Mouse (Mus musculus): ENCODE results near the gene Chd6. TPM values are rescaled to one million over a fixed set of nuclear protein-coding genes. Genes with fewer than 3 reads are reported as not detected.

The Chd6 gene
- polyA plus RNA-seq, 2 experiments: 27.5 to 29.3 TPM

DNA sequence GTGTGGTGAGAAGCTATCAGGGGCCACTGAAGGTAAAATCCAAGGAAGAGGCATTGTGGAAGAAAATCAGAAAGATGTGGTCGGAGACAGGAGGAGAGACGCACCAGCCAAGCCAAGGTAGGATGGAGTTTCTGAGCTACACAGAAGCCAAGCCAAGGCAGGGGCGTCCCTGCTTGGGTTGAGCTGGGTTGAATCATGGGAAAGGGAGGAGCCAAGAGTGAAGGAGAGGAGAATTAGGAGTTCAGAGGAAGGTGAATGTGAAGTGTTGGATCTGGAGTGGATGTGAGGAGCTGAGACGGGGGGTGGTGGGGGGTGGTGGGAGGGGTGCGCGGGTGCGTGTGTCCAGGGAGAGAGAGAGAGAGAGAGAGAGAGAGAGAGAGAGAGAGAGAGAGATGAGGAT lies 187.6 kb downstream of the Chd6 start:
- no peak overlapping the region for H3K4me2 ChIP-seq (replicated peaks; ENCODE audit: low read depth, low read length, severe bottlenecking)
- H3K4me3 ChIP-seq (replicated peaks; ENCODE audit: low read length): no peak overlapping the region
- ATAC-seq (ENCODE audit: low FRiP score, low read depth) (no peak), DNase-seq (ENCODE audit: low spot score) (no peak)
- 38% methylated on average over 7 of the region's 7 CpGs for WGBS
- H3K36me3 ChIP-seq (ENCODE audit: control insufficient read depth, insufficient read depth, low read length): no peaks in the 10 kb centered on the region
- peaks cover 6% of the 10 kb centered on the region; the same call in 1 of the 2 replicates for H3K4me1 ChIP-seq (ENCODE audit: control insufficient read depth, insufficient read depth, low read length)
- H3K27me3 ChIP-seq (ENCODE audit: control insufficient read depth, insufficient read depth, low read length): no peaks in the 10 kb centered on the region
- TF ChIP-seq POLR2A (IDR thresholded peaks at IDR 0.05; ENCODE audit: borderline replicate concordance, extremely low read depth, insufficient read depth, insufficient read length): no peak
- no peak overlapping the region for H3K9ac ChIP-seq (ENCODE audit: low read depth, low read length, severe bottlenecking)
- H3K27ac ChIP-seq (replicated peaks; ENCODE audit: low read depth, low read length): no peak overlapping the region
- H3K9me3 ChIP-seq (ENCODE audit: control insufficient read depth, low read length): 0 out of 2 replicates have a peak, but pooled peaks cover 3% of the 10 kb centered on the region

DNA sequence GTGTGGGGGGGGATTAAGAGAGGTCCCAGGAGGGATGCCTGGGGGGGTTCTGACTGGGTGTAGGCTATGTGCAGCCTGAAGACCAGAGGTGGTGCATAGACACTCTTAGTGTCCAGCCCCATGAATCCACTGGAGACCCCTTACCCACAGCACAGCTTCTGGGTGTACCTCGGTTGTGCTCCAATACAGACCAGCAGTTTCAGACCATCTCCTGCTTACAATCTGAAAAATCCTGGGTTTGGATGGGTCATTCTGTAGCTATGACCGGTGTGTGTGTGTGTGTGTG lies 190.0 kb downstream of the Chd6 start:
- Histone ChIP-seq H3K9ac (ENCODE audit: low read depth, low read length, severe bottlenecking) (no peak overlapping the region), H3K4me2 (replicated peaks; ENCODE audit: low read depth, low read length, severe bottlenecking) (no peak overlapping the region), H3K9me3 (ENCODE audit: control insufficient read depth, low read length) (0 out of 2 replicates have a peak, but pooled peaks cover 3% of the 10 kb centered on the region), H3K4me1 (ENCODE audit: control insufficient read depth, insufficient read depth, low read length) (peaks cover 12% of the 10 kb centered on the region), H3K27ac (replicated peaks; ENCODE audit: low read depth, low read length) (no peak overlapping the region), H3K4me3 (replicated peaks; ENCODE audit: low read length) (no peak overlapping the region), H3K36me3 (ENCODE audit: control insufficient read depth, insufficient read depth, low read length) (no peaks in the 10 kb centered on the region), H3K27me3 (ENCODE audit: control insufficient read depth, insufficient read depth, low read length) (no peaks in the 10 kb centered on the region)
- TF ChIP-seq POLR2A (IDR thresholded peaks at IDR 0.05; ENCODE audit: borderline replicate concordance, extremely low read depth, insufficient read depth, insufficient read length): no peak
- no peak for DNase-seq (ENCODE audit: low spot score)
- WGBS: 81% methylated on average over 2 of the region's 2 CpGs
- ATAC-seq (ENCODE audit: low FRiP score, low read depth): no peak

DNA sequence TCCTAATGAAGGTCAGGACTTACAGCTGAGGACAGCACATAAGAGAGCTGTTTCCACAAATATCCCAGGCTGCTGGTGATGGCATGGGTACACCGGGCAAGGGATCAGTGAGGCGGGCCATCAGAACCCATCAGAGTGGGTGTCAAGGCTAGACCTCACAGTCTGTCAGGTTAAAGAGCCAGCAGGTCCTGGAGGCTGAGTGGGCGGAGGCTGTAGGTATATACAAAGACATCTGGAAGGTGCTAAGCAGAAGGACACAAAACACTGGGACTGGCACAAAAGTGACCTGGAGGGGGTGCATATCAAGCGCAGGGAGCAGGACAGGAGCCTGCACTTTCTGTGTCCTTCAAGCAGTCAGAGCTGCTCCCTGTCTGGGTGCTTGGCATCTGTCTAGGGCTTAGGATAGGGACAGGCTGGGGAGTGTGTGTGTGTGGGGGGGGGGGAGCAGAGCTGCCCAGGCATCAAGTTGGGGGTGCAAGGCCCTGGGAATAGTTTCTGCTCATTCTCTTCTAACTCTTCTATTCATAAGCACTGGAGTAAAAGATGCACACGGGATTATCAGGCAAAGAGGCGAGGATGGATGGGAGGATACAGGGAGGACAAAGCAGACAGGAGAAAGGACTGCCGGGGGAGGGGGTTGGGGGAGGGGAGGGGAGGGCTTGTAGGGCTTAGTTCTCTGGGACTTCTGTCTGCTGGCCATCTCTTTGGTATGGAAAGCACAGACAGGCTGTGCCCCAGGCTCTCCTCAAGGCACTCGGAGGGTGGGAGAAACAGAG lies 190.5 kb downstream of the Chd6 start:
- H3K9me3 ChIP-seq (ENCODE audit: control insufficient read depth, low read length): 0 out of 2 replicates have a peak, but pooled peaks cover 3% of the 10 kb centered on the region
- no peak for ATAC-seq (ENCODE audit: low FRiP score, low read depth)
- no peaks in the 10 kb centered on the region for H3K36me3 ChIP-seq (ENCODE audit: control insufficient read depth, insufficient read depth, low read length)
- H3K27me3 ChIP-seq (ENCODE audit: control insufficient read depth, insufficient read depth, low read length): no peaks in the 10 kb centered on the region
- WGBS: 67% methylated on average over 8 of the region's 8 CpGs
- H3K9ac ChIP-seq (ENCODE audit: low read depth, low read length, severe bottlenecking): no peak overlapping the region
- no peak overlapping the region for H3K4me3 ChIP-seq (replicated peaks; ENCODE audit: low read length)
- peaks cover 12% of the 10 kb centered on the region for H3K4me1 ChIP-seq (ENCODE audit: control insufficient read depth, insufficient read depth, low read length)
- H3K27ac ChIP-seq (replicated peaks; ENCODE audit: low read depth, low read length): no peak overlapping the region
- no peak overlapping the region for H3K4me2 ChIP-seq (replicated peaks; ENCODE audit: low read depth, low read length, severe bottlenecking)
- no peak for DNase-seq (ENCODE audit: low spot score)
- TF ChIP-seq POLR2A (IDR thresholded peaks at IDR 0.05; ENCODE audit: borderline replicate concordance, extremely low read depth, insufficient read depth, insufficient read length): no peak

DNA sequence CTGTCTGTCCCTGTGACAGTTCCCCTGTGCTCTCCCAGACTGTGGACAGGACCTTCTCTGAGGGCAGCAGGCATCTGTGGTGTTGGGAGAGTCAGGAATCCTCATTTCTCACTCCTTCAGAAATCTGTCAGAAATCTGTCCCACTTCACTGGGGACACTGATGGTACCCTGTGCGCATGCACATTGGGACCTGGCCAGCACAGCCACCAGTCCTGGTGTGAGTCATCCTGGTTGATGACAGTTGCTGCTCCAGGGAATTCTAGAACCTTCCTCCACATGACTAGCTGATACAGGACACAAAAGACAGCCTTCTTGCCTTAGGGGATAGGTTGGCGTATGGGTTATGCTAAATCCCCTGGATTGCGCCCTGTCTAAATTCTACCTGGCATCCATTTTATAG lies 191.6 kb downstream of the Chd6 start:
- ATAC-seq (ENCODE audit: low FRiP score, low read depth): no peak
- H3K9ac ChIP-seq (ENCODE audit: low read depth, low read length, severe bottlenecking): no peak overlapping the region
- DNase-seq (ENCODE audit: low spot score): no peak
- no peak overlapping the region for H3K27ac ChIP-seq (replicated peaks; ENCODE audit: low read depth, low read length)
- no peak overlapping the region for H3K4me2 ChIP-seq (replicated peaks; ENCODE audit: low read depth, low read length, severe bottlenecking)
- peaks cover 20% of the 10 kb centered on the region for H3K4me1 ChIP-seq (ENCODE audit: control insufficient read depth, insufficient read depth, low read length)
- H3K27me3 ChIP-seq (ENCODE audit: control insufficient read depth, insufficient read depth, low read length): no peaks in the 10 kb centered on the region
- WGBS: 93% methylated on average over 3 of the region's 3 CpGs
- H3K9me3 ChIP-seq (ENCODE audit: control insufficient read depth, low read length): 0 out of 2 replicates have a peak, but pooled peaks cover under 1% of the 10 kb centered on the region
- no peak for TF ChIP-seq POLR2A (IDR thresholded peaks at IDR 0.05; ENCODE audit: borderline replicate concordance, extremely low read depth, insufficient read depth, insufficient read length)
- H3K36me3 ChIP-seq (ENCODE audit: control insufficient read depth, insufficient read depth, low read length): no peaks in the 10 kb centered on the region
- no peak overlapping the region for H3K4me3 ChIP-seq (replicated peaks; ENCODE audit: low read length)

DNA sequence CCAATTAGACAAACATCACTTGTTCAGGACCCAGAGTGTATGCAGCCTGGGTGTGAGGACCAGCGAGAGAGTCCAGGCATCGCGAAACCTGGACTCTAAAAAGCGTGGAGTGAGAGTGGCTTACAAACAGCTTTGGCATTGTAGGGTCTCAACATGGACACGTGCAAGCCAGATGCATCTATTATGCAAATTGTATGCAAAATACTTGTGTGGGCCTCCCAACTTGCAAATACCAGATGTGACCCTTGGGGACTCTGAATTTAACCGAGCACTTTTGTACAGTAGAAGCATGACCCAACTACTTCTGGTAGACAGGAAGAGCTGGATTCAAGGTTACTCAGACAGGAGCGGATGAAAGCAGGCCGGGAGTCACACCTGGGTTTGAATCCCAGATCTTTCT lies 192.2 kb downstream of the Chd6 start:
- no peak overlapping the region for H3K4me3 ChIP-seq (replicated peaks; ENCODE audit: low read length)
- TF ChIP-seq POLR2A (IDR thresholded peaks at IDR 0.05; ENCODE audit: borderline replicate concordance, extremely low read depth, insufficient read depth, insufficient read length): no peak
- ATAC-seq (ENCODE audit: low FRiP score, low read depth) (no peak), DNase-seq (ENCODE audit: low spot score) (no peak)
- no peaks in the 10 kb centered on the region for H3K36me3 ChIP-seq (ENCODE audit: control insufficient read depth, insufficient read depth, low read length)
- H3K9ac ChIP-seq (ENCODE audit: low read depth, low read length, severe bottlenecking): no peak overlapping the region
- no peaks in the 10 kb centered on the region for H3K27me3 ChIP-seq (ENCODE audit: control insufficient read depth, insufficient read depth, low read length)
- H3K9me3 ChIP-seq (ENCODE audit: control insufficient read depth, low read length): no peaks in the 10 kb centered on the region
- H3K4me1 ChIP-seq (ENCODE audit: control insufficient read depth, insufficient read depth, low read length): peaks cover 19% of the 10 kb centered on the region
- no peak overlapping the region for H3K4me2 ChIP-seq (replicated peaks; ENCODE audit: low read depth, low read length, severe bottlenecking)
- H3K27ac ChIP-seq (replicated peaks; ENCODE audit: low read depth, low read length): no peak overlapping the region
- WGBS: 78% methylated on average over 8 of the region's 8 CpGs

Data from limb, embryonic 14.5 days (tissue).